Mouse (Mus musculus) left cerebral cortex, postnatal 4 days (tissue): ENCODE data around the gene Rnf25. TPM values are rescaled to one million over a fixed set of nuclear protein-coding genes. Genes with fewer than 3 reads are reported as not detected.

Experiments used
- DNase-seq: peaks from one replicate; pipeline ENCODE4 v3.0.0-alpha.2; 2022
- intact Hi-C: fragments of 180-260 bp; cut with DNase I; formaldehyde crosslinking; loops from one replicate; pipeline ENCODE4 v1.15.1; 2025
- total RNA-seq, 2 experiments: library from RNA; stranded (reverse); gene quantifications; 2 replicates each; pipeline ENCODE4 v1.2.3; 2021

Rnf25 gene
- 10 to 100 TPM; 58.7 to 64.9 TPM for total RNA-seq

GRCm38 (mm10) chr1:74601267-74601962 lies at the start of gene Rnf25, which contains the start of gene Stk36:
Rnf25 (minus strand) TSS chr1:74601397.
Stk36 (plus strand) TSS chr1:74601445.
- DNase-seq: peak; percentile 84
- intact Hi-C loops: no loop called here

DNA sequence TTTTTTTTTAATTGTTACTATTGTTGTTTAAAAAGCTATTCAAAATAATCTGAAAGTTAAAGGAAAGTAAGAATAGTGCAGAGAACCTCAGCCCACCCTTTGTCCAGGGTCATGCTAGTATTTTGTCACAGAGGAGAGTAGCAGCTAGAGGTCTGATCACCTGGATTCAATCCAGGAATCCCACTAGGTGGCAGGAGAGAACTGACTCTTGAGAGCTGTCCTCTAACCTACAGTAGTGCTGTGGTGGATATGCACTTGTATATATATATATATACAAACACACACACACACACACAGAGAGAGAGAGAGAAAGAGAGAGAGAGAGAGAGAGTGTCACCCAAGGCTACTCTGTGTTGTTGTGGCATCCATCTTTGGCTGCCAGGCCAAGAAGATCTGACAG lies 42.7 kb upstream of the Rnf25 start:
- intact Hi-C loops: no loop called here
- no peak for DNase-seq

- intact Hi-C loops: no loop called here
- no peak for DNase-seq
Measured at GRCm38 (mm10) chr1:74643524-74643923, 42.3 kb upstream of the Rnf25 start.

GRCm38 (mm10) chr1:74632734-74633133 lies 31.5 kb upstream of the Rnf25 start:
- no peak for DNase-seq
- intact Hi-C loops: no loop called here

DNA sequence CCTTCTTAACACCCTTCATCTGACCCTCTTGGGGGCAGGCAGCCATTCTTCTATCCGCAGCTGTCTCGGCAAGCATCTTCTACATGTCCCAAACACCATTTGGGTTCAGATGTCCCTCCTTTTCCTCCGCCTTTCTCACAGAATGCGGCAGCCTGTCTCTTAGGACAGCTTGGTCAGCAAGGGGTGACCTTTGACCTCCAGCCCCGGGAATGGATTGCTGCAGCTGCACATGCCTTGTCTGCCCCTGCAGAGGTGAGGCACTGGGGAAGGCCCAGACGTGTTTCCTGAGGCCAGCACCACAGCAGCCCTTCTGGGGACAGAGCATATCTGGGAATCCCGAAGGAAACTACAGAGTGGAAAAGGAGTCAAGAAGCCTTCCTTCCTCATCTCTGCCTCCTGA lies 26.8 kb upstream of the Rnf25 start:
- intact Hi-C loops: no loop called here
- no peak for DNase-seq

DNA sequence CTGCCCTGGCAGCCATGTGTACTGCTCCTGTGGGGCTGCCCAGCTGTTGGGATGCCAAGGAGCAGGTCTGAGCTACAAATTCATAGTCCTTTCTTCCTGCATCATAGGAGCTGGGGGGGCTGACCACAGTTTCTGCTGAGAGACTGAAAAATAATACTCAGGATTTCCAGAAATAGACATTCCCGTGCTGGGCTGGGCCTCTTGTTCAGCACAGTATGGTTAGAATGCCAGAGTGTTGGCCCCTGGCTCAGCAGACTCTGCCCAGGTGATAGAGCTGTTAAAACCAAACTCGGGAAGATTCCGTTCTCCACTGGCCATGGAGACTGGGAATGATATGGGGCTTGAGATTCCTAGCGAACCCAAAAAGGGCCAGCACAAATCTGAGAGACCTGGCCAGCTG lies 24.9 kb upstream of the Rnf25 start:
- intact Hi-C loops: no loop called here

GRCm38 (mm10) chr1:74624183-74624582 lies 23.0 kb upstream of the Rnf25 start:
- intact Hi-C loops: no loop called here
- DNase-seq: no peak

More for the DNA sequence above, 24.9 kb upstream of the Rnf25 start:
- no peak for DNase-seq

- intact Hi-C loops: no loop called here
- no peak for DNase-seq
Measured at GRCm38 (mm10) chr1:74600501-74601266, 513 bp downstream of the Rnf25 start.

DNA sequence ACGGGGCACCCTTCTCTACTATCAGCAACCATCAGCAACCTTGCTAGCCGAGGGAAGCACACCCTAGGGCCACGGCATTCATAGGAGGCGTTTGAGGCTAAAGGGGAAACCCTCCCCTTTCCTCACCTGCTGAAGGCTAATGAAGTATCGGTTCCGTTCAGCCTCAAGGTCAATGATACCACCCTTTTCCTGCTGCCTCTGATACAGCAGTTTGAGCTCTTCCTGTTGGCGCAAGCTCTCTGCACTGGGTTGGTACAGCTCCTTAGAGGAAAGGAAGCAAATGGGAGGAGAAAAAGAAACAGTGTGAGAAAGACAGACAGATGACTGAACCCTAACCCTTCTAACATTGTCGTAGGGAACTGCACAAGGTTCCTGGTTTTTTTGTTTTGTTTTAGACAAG lies 6.8 kb downstream of the Rnf25 start:
- intact Hi-C loops: no loop called here
- DNase-seq: no peak

GRCm38 (mm10) chr1:74587773-74588445 lies 13.3 kb downstream of the Rnf25 start, which contains the start of the genes Zfp142 and Bcs1l:
Zfp142 (minus strand) TSS chr1:74588246.
Bcs1l (plus strand) TSS chr1:74588289.
- peak; percentile 99 for DNase-seq
- intact Hi-C loops: no loop called here

- intact Hi-C loops: no loop called here
- DNase-seq: peak; percentile 11
Measured at GRCm38 (mm10) chr1:74587233-74587772, 13.9 kb downstream of the Rnf25 start.

DNA sequence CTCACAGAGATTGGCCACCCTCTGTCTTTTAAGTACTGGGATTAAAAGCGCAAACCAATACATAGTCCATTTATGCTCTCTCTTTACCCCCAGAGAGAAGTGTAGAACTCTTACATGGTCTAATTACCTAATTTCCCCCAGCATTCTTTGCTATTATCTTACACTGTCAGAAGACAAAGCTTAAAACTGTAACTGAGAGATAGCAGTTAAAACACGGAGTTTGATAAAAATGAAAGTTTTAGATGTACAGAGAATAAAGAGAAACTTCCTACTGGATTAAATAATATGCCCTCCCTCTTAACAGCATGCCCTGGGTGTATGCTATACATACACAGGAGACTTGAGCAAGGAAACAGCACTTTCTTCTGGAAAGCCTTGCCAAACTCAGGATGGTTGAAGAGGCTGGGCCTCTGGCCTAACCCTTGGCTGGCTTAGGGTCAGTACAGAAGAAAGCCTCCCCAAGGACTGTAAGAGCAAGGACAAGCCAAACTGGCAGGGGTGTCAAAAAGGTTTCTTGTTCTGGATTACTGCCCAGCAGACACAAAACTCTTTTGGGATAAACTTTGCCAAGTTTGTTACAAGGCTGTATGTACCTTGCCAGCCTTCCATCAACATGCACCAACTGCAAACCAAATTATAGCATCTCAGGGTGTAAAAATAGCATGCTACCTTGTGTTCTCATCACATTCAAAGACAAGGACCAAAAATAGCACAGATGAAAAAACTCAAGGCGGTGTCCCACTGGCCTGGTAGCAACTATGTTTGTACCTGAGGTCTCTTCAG lies 16.4 kb downstream of the Rnf25 start:
- no peak for DNase-seq

DNA sequence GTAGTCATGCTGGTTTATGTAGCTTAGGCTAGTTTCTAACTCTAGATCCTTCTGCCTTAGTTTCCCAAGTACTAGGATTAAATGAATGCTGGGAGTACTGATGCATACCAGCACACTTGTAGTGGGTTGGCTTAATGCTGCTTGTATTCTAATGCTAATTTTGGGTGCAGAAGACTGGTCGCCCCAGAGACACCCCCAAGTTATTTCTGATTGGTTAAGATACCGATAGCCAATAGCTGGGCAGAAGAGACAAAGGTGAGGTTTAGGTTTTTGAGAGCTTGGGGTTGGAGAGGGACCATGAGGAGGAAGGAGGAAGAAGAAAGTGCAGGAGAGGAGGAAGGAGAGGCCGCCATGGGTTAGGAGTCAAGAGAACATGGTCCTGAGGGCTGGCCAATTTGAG lies 18.6 kb downstream of the Rnf25 start:
- DNase-seq: no peak
- intact Hi-C loops: no loop called here

More for the DNA sequence above, 16.4 kb downstream of the Rnf25 start:
- intact Hi-C loops: no loop called here

DNA sequence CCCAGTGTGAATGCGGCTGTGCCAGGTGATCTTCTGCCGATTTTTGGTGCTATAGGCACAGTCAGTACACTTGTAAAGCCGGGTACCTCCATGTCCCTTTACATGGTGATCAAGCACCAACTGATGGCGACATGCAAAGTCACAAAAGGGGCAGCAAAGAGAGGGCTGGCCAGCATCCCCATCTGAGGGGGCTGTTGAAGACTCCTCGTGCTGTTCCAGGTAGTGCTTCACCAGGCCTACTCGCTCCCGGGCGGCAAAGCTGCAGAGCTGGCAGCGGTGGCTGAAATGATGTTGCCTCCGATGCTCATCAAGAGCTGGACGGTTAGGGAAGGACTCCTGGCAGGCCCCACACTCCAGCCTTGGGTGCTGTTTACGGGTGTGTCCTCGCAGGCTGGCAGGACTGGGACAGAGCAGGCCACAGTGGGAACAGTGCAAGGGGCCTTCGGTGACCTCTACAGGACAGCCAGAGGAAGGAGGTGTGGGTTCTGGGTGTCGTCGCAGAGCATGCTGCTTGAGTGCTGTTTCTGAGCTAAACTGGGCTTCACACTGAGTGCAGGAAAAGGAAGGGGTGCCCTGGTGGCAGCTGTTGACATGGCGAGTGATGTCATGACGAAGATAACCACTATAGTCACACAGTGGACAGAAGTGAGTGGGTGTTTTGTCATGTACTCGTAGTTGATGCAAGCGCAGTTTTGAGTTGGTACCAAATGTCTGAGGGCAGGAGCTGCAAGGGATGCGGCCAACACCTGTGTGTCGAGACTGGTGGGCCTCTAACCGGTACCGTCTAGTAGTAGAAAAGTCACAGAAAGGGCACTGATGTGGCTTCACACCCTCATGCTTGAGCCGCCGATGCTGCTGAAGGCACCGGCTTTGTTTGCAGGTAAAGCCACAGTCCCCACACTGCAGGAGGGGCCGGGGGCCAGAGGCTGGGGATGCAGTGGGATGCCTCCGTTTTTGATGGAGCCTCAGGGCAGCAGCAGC lies 31.2 kb downstream of the Rnf25 start:
- intact Hi-C loops: loop anchor here (5.0 kb wide), 1 partner anchor 43 kb away; no protein-coding TSS in a partner anchor

DNA sequence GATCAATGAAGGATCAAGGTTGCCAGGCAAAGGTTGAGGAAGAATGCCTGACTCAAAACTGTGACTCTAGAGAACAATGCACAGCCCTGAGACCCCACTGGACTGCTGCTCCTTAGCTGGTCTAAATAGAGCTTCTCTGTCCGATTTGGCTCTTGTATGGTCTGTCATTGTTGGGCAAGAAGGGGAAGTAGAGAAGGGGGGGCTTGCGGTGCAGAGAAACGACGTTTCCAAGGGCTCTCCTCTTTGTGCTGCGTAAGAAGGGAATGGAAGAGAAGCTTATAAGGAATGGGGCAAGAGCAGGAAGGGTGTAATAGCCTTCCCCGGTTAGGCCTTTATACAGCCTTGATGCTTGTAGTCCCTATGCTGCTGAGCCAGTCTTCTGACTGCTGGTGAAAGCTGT lies 35.4 kb downstream of the Rnf25 start:
- no peak for DNase-seq
- intact Hi-C loops: loop anchor here (5.0 kb wide), 1 partner anchor 39 kb away; no protein-coding TSS in a partner anchor

More for the DNA sequence above, 31.2 kb downstream of the Rnf25 start:
- no peak for DNase-seq

DNA sequence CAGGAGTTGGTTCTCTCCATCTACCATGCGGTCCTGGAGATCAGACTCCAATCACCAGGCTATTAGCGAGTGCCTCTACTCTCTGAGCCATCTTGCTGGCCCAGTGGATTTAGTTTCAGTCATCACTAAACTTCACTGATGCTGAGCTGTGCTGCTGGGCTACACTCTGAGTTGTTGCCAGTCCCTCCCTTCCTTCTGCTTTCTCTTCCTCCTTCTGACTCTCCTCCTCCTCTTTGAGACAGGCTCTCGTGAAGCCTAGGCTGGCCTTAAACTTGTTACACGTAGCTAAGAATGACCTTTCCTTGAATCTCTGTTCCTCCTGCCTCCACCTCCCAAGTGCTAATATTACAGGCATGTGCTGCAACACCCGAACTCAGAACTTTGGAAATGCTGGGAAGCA lies 42.1 kb downstream of the Rnf25 start:
- intact Hi-C loops: no loop called here
- no peak for DNase-seq

DNA sequence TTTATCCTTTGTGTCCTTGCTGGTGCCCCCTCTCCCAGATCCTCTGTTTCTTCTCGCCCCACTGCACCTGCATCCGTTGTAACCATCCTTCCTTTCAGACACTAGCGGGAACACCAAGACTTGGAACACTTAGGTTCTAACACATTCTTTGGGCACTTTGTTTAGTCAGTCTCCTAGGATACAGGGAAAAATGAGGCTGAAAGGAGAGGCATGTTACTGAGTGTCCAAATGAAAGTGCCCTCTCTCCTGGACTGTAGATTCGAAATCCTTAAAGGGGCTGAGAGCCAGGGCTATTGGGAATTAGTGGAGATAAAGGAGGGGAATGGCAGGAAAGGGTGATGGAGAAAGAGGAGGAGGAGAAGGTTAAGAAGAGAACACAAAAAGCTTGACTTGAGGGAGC lies 57.0 kb downstream of the Rnf25 start, which contains the start of gene Usp37:
TSS of gene Usp37 (minus strand) at position 101 of the 400 bp plus-strand sequence.
- no peak for DNase-seq
- intact Hi-C loops: no loop called here
